Mouse (Mus musculus) heart, embryonic 12.5 days (tissue): ENCODE results near the gene Inf2. TPM values are rescaled to one million over a fixed set of nuclear protein-coding genes. Genes with fewer than 3 reads are reported as not detected.
A peak's percentile ranks its signal among the peaks of the same experiment; 100 is the strongest.

Experiments
- ATAC-seq: fragments of 200-750 bp; cut with Nextera tagmentation; 2 replicates; pipeline ENCODE4 v1.8.0; 2017; ENCODE audit warnings: moderate TSS enrichment, moderate library complexity; ENCODE audit not compliant: insufficient number of reproducible peaks, low FRiP score
- H3K27ac ChIP-seq: fragments of 300-500 bp; sonication (generic); 2 replicates; pipeline ENCODE4 v1.5.1; 2016; ENCODE audit warnings: mild to moderate bottlenecking, moderate library complexity; ENCODE audit not compliant: poor library complexity, severe bottlenecking
- H3K27me3 ChIP-seq: fragments of 300-500 bp; sonication (generic); replicated peaks from 2 replicates; pipeline ENCODE4 v1.6.1; 2016; ENCODE audit warnings: mild to moderate bottlenecking, moderate library complexity
- H3K36me3 ChIP-seq: fragments of 300-500 bp; sonication (generic); 2 replicates; pipeline ENCODE4 v1.6.1; 2016; ENCODE audit warnings: mild to moderate bottlenecking, moderate library complexity
- H3K4me1 ChIP-seq: fragments of 300-500 bp; sonication (generic); replicated peaks from 2 replicates; pipeline ENCODE4 v1.6.1; 2016; ENCODE audit warnings: mild to moderate bottlenecking
- H3K4me2 ChIP-seq: fragments of 300-500 bp; sonication (generic); 2 replicates; pipeline ENCODE4 v1.6.1; 2016; ENCODE audit warnings: mild to moderate bottlenecking, moderate library complexity
- H3K4me3 ChIP-seq: fragments of 300-500 bp; sonication (generic); 2 replicates; pipeline ENCODE4 v1.5.1; 2016; ENCODE audit warnings: mild to moderate bottlenecking
- H3K9ac ChIP-seq: fragments of 300-500 bp; sonication (generic); 2 replicates; pipeline ENCODE4 v1.6.1; 2016; ENCODE audit warnings: mild to moderate bottlenecking, moderate library complexity
- H3K9me3 ChIP-seq: fragments of 300-500 bp; sonication (generic); replicated peaks from 2 replicates; pipeline ENCODE4 v1.6.1; 2016; ENCODE audit warnings: mild to moderate bottlenecking, moderate library complexity
- WGBS: fragments of 180-500 bp; shearing (Covaris S2); methylation state at CpG from one replicate; pipeline ENCODE4 v1.1.7; 2016; 5-methylcytosine and 5-hydroxymethylcytosine counted together
- polyA plus RNA-seq: library from polyadenylated mRNA; unstranded; fragments of >200 nt; fragmentation: Nextera tagmentation; extraction: Ambion mirVana; gene quantifications from 2 replicates; pipeline ENCODE4 v1.2.1, GENCODE M21; 2016

The Inf2 gene
- polyA plus RNA-seq, 1 experiment from 2014 or later = 2.2 TPM

- H3K9me3 ChIP-seq = no peaks in the 10 kb centered on the region
- no peak overlapping the region for H3K9ac ChIP-seq
- H3K27ac ChIP-seq = no peak overlapping the region
- no peak overlapping the region for H3K4me3 ChIP-seq
- H3K4me1 ChIP-seq = 0 out of 2 replicates have a peak, but pooled peaks cover 3% of the 10 kb centered on the region
- no peaks in the 10 kb centered on the region; the same call in 1 of the 2 replicates for H3K27me3 ChIP-seq
- no peak for ATAC-seq
- no peaks in the 10 kb centered on the region for H3K36me3 ChIP-seq
- WGBS = 71% methylated on average over 8 of the region's 8 CpGs
- no peak overlapping the region for H3K4me2 ChIP-seq
These were observed 18.4 kb upstream of the Inf2 start for GRCm38 (mm10) chr12:112570160-112570559.

GRCm38 (mm10) chr12:112571064-112571463 lies 17.5 kb upstream of the Inf2 start:
- H3K36me3 ChIP-seq = no peaks in the 10 kb centered on the region
- H3K9me3 ChIP-seq = no peaks in the 10 kb centered on the region
- H3K4me2 ChIP-seq = no peak overlapping the region
- H3K4me3 ChIP-seq = no peak overlapping the region
- H3K27me3 ChIP-seq = no peaks in the 10 kb centered on the region; the same call in 1 of the 2 replicates
- ATAC-seq = no peak
- no peak overlapping the region for H3K9ac ChIP-seq
- no peak overlapping the region for H3K27ac ChIP-seq
- H3K4me1 ChIP-seq = peaks cover 9% of the 10 kb centered on the region
- WGBS = 63% methylated on average over 6 of the region's 6 CpGs

GRCm38 (mm10) chr12:112575274-112575986 lies 13.2 kb upstream of the Inf2 start:
- Histone ChIP-seq H3K4me3 (no peak overlapping the region), H3K9me3 (no peaks in the 10 kb centered on the region), H3K36me3 (no peaks in the 10 kb centered on the region), H3K4me1 (peaks cover 41% of the 10 kb centered on the region), H3K4me2 (no peak overlapping the region), H3K27me3 (no peaks in the 10 kb centered on the region), H3K27ac (no peak overlapping the region), H3K9ac (no peak overlapping the region)
- 45% methylated on average over 8 of the region's 8 CpGs for WGBS
- ATAC-seq = no peak

- Histone ChIP-seq H3K4me3 (no peak overlapping the region), H3K27me3 (no peaks in the 10 kb centered on the region), H3K4me1 (peaks cover 41% of the 10 kb centered on the region), H3K9me3 (no peaks in the 10 kb centered on the region), H3K9ac (peak overlapping the region; percentile 55; the same call in 1 of the 2 replicates), H3K4me2 (peak overlapping the region; percentile 40), H3K36me3 (no peaks in the 10 kb centered on the region), H3K27ac (peak overlapping the region; percentile 79)
- ATAC-seq = peak; percentile 65
- WGBS = 14% methylated on average over 6 of the region's 6 CpGs
These were observed 12.2 kb upstream of the Inf2 start for GRCm38 (mm10) chr12:112576341-112576740.

GRCm38 (mm10) chr12:112576749-112577148 lies 11.8 kb upstream of the Inf2 start:
- 4% methylated on average over 3 of the region's 3 CpGs for WGBS
- ATAC-seq = peak; percentile 58
- peak overlapping the region; percentile 55; the same call in 1 of the 2 replicates for H3K9ac ChIP-seq
- H3K4me3 ChIP-seq = no peak overlapping the region
- H3K27me3 ChIP-seq = no peaks in the 10 kb centered on the region
- peak overlapping the region; percentile 40 for H3K4me2 ChIP-seq
- peaks cover 41% of the 10 kb centered on the region for H3K4me1 ChIP-seq
- H3K27ac ChIP-seq = peak overlapping the region; percentile 79
- no peaks in the 10 kb centered on the region for H3K9me3 ChIP-seq
- no peaks in the 10 kb centered on the region for H3K36me3 ChIP-seq

- Histone ChIP-seq H3K4me3 (no peak overlapping the region), H3K9me3 (no peaks in the 10 kb centered on the region), H3K27ac (no peak overlapping the region), H3K4me2 (no peak overlapping the region), H3K9ac (no peak overlapping the region), H3K36me3 (no peaks in the 10 kb centered on the region), H3K27me3 (no peaks in the 10 kb centered on the region), H3K4me1 (peaks cover 41% of the 10 kb centered on the region)
- 70% methylated on average over 6 of the region's 6 CpGs for WGBS
- 0 out of 2 replicates have a peak, but pooled peaks have one; percentile 33 for ATAC-seq
These were observed 10.1 kb upstream of the Inf2 start for GRCm38 (mm10) chr12:112578296-112579090.

- H3K4me1 ChIP-seq = peaks cover 41% of the 10 kb centered on the region
- H3K27ac ChIP-seq = no peak overlapping the region
- no peak overlapping the region for H3K4me3 ChIP-seq
- no peaks in the 10 kb centered on the region for H3K9me3 ChIP-seq
- WGBS = 64% methylated on average over 5 of the region's 5 CpGs
- no peak overlapping the region for H3K9ac ChIP-seq
- no peak overlapping the region for H3K4me2 ChIP-seq
- no peaks in the 10 kb centered on the region for H3K27me3 ChIP-seq
- no peaks in the 10 kb centered on the region for H3K36me3 ChIP-seq
- ATAC-seq = no peak
These were observed 9.2 kb upstream of the Inf2 start for GRCm38 (mm10) chr12:112579430-112579829.

GRCm38 (mm10) chr12:112579926-112580325 lies 8.7 kb upstream of the Inf2 start:
- peaks cover 41% of the 10 kb centered on the region for H3K4me1 ChIP-seq
- H3K4me2 ChIP-seq = no peak overlapping the region
- no peaks in the 10 kb centered on the region for H3K36me3 ChIP-seq
- WGBS = 73% methylated on average over 8 of the region's 8 CpGs
- H3K27ac ChIP-seq = no peak overlapping the region
- no peaks in the 10 kb centered on the region for H3K9me3 ChIP-seq
- no peak overlapping the region for H3K9ac ChIP-seq
- no peak overlapping the region for H3K4me3 ChIP-seq
- no peak for ATAC-seq
- H3K27me3 ChIP-seq = no peaks in the 10 kb centered on the region

GRCm38 (mm10) chr12:112581113-112581512 lies 7.5 kb upstream of the Inf2 start:
- 0 out of 2 replicates have a peak, but pooled peaks cover under 1% of the 10 kb centered on the region for H3K27me3 ChIP-seq
- 70% methylated on average over 3 of the region's 3 CpGs for WGBS
- H3K27ac ChIP-seq = no peak overlapping the region
- H3K36me3 ChIP-seq = no peaks in the 10 kb centered on the region
- H3K9me3 ChIP-seq = no peaks in the 10 kb centered on the region
- H3K4me2 ChIP-seq = no peak overlapping the region
- H3K4me3 ChIP-seq = no peak overlapping the region
- no peak for ATAC-seq
- H3K9ac ChIP-seq = no peak overlapping the region
- peaks cover 32% of the 10 kb centered on the region for H3K4me1 ChIP-seq

GRCm38 (mm10) chr12:112584954-112585353 lies 3.6 kb upstream of the Inf2 start:
- peaks cover 21% of the 10 kb centered on the region for H3K4me1 ChIP-seq
- 83% methylated on average over 7 of the region's 7 CpGs for WGBS
- no peak overlapping the region for H3K9ac ChIP-seq
- no peaks in the 10 kb centered on the region for H3K9me3 ChIP-seq
- no peaks in the 10 kb centered on the region for H3K36me3 ChIP-seq
- no peak overlapping the region for H3K4me3 ChIP-seq
- peaks cover 18% of the 10 kb centered on the region for H3K27me3 ChIP-seq
- no peak overlapping the region for H3K4me2 ChIP-seq
- no peak for ATAC-seq
- no peak overlapping the region for H3K27ac ChIP-seq

- no peak overlapping the region for H3K27ac ChIP-seq
- 77% methylated on average over 7 of the region's 7 CpGs for WGBS
These were observed 2.6 kb upstream of the Inf2 start for GRCm38 (mm10) chr12:112585924-112586538.

More at GRCm38 (mm10) chr12:112585924-112586538, 2.6 kb upstream of the Inf2 start:
- H3K36me3 ChIP-seq = no peaks in the 10 kb centered on the region
- no peak overlapping the region for H3K9ac ChIP-seq
- ATAC-seq = no peak
- no peaks in the 10 kb centered on the region for H3K9me3 ChIP-seq
- H3K4me1 ChIP-seq = peaks cover 31% of the 10 kb centered on the region
- H3K4me3 ChIP-seq = no peak overlapping the region
- no peak overlapping the region for H3K4me2 ChIP-seq
- peaks cover 18% of the 10 kb centered on the region for H3K27me3 ChIP-seq
